Mouse (Mus musculus): Measurements from ENCODE around the gene Krtap31-2. TPM values are rescaled to one million over a fixed set of nuclear protein-coding genes. Genes with fewer than 3 reads are reported as not detected.

Krtap31-2 gene
- polyA plus RNA-seq, 1 experiment from 2014 or later: not detected

GRCm38 (mm10) chr11:99986180-99986647 is 50.1 kb downstream of the Krtap31-2 start, which contains the start of gene Krtap16-1:
TSS of gene Krtap16-1 (minus strand) at chr11:99986597.
- Histone ChIP-seq H3K27ac (no peak within 1 kb of the TSS), H3K4me2 (no peak within 1 kb of the TSS), H3K4me3 (replicated peaks) (no peak within 1 kb of the TSS), H3K4me1 (replicated peaks) (no peaks in the 10 kb centered on the region), H3K9me3 (replicated peaks) (no peaks in the 10 kb centered on the region), H3K9ac (no peak within 1 kb of the TSS), H3K36me3 (no peaks in the 10 kb centered on the region), H3K27me3 (no peaks in the 10 kb centered on the region)
- DNase-seq (no peak), ATAC-seq (ENCODE audit: low read depth) (no peak)
- 62% methylated on average over 8 of the region's 8 CpGs for WGBS (ENCODE audit: insufficient replicate concordance)

Other genes with a start within 250 kb of the Krtap31-2 start
- gene Gm14190, start 245.6 kb upstream of the Krtap31-2 start, polyA plus RNA-seq (2015; fragmentation: Nextera tagmentation; extraction: Ambion mirVana): not detected in 2 replicates
- not detected in 2 replicates for gene Gm14180, start 202.0 kb upstream of the Krtap31-2 start, polyA plus RNA-seq (2015; fragmentation: Nextera tagmentation; extraction: Ambion mirVana)
- not detected in 2 replicates for gene Gm11595, start 163.4 kb upstream of the Krtap31-2 start, polyA plus RNA-seq (2015; fragmentation: Nextera tagmentation; extraction: Ambion mirVana)
- not detected in 2 replicates for gene Krtap4-8, start 155.6 kb upstream of the Krtap31-2 start, polyA plus RNA-seq (2015; fragmentation: Nextera tagmentation; extraction: Ambion mirVana)
- not detected in 2 replicates for gene Krtap4-9, start 151.1 kb upstream of the Krtap31-2 start, polyA plus RNA-seq (2015; fragmentation: Nextera tagmentation; extraction: Ambion mirVana)
- not detected in 2 replicates for gene Gm11596, start 142.8 kb upstream of the Krtap31-2 start, polyA plus RNA-seq (2015; fragmentation: Nextera tagmentation; extraction: Ambion mirVana)
- gene Gm11569, start 137.4 kb upstream of the Krtap31-2 start, polyA plus RNA-seq (2015; fragmentation: Nextera tagmentation; extraction: Ambion mirVana): not detected in 2 replicates
- gene Gm11554, start 131.8 kb upstream of the Krtap31-2 start, polyA plus RNA-seq (2015; fragmentation: Nextera tagmentation; extraction: Ambion mirVana): not detected in 2 replicates
- gene Krtap4-13, start 126.4 kb upstream of the Krtap31-2 start, polyA plus RNA-seq (2015; fragmentation: Nextera tagmentation; extraction: Ambion mirVana): not detected in 2 replicates
- not detected in 2 replicates for gene Gm11564, start 120.6 kb upstream of the Krtap31-2 start, polyA plus RNA-seq (2015; fragmentation: Nextera tagmentation; extraction: Ambion mirVana)
- gene 2300003K06Rik, start 98.2 kb upstream of the Krtap31-2 start, polyA plus RNA-seq (2015; fragmentation: Nextera tagmentation; extraction: Ambion mirVana): not detected in 2 replicates
- not detected in 2 replicates for gene Krtap4-16, start 84.7 kb upstream of the Krtap31-2 start, polyA plus RNA-seq (2015; fragmentation: Nextera tagmentation; extraction: Ambion mirVana)
- not detected in 2 replicates for gene Gm11568, start 78.4 kb upstream of the Krtap31-2 start, polyA plus RNA-seq (2015; fragmentation: Nextera tagmentation; extraction: Ambion mirVana)
- gene Gm11559, start 71.8 kb upstream of the Krtap31-2 start, polyA plus RNA-seq (2015; fragmentation: Nextera tagmentation; extraction: Ambion mirVana): not detected in 2 replicates
- not detected in 2 replicates for gene Krtap9-1, start 62.9 kb upstream of the Krtap31-2 start, polyA plus RNA-seq (2015; fragmentation: Nextera tagmentation; extraction: Ambion mirVana)
- gene Gm11567, start 57.1 kb upstream of the Krtap31-2 start, polyA plus RNA-seq (2015; fragmentation: Nextera tagmentation; extraction: Ambion mirVana): not detected in 2 replicates
- not detected in 2 replicates for gene Krtap31-1, start 28.4 kb upstream of the Krtap31-2 start, polyA plus RNA-seq (2015; fragmentation: Nextera tagmentation; extraction: Ambion mirVana)
- gene Gm11565, start 21.5 kb upstream of the Krtap31-2 start, polyA plus RNA-seq (2015; fragmentation: Nextera tagmentation; extraction: Ambion mirVana): not detected in 2 replicates
- not detected in 2 replicates for gene Krtap9-5, start 12.2 kb downstream of the Krtap31-2 start, polyA plus RNA-seq (2015; fragmentation: Nextera tagmentation; extraction: Ambion mirVana)
- gene Krtap29-1, start 42.8 kb downstream of the Krtap31-2 start, polyA plus RNA-seq (2015; fragmentation: Nextera tagmentation; extraction: Ambion mirVana): not detected in 2 replicates
- not detected in 2 replicates for gene Krtap16-1, start 50.3 kb downstream of the Krtap31-2 start, polyA plus RNA-seq (2015; fragmentation: Nextera tagmentation; extraction: Ambion mirVana)
- gene Krtap17-1, start 57.7 kb downstream of the Krtap31-2 start, polyA plus RNA-seq (2015; fragmentation: Nextera tagmentation; extraction: Ambion mirVana): not detected in 2 replicates
- not detected in 2 replicates for gene Krt33a, start 79.9 kb downstream of the Krtap31-2 start, polyA plus RNA-seq (2015; fragmentation: Nextera tagmentation; extraction: Ambion mirVana)
- gene Krt33b, start 93.6 kb downstream of the Krtap31-2 start, polyA plus RNA-seq (2015; fragmentation: Nextera tagmentation; extraction: Ambion mirVana): not detected in 2 replicates
- not detected in 2 replicates for gene Krt34, start 105.3 kb downstream of the Krtap31-2 start, polyA plus RNA-seq (2015; fragmentation: Nextera tagmentation; extraction: Ambion mirVana)
- gene Krt31, start 114.3 kb downstream of the Krtap31-2 start, polyA plus RNA-seq (2015; fragmentation: Nextera tagmentation; extraction: Ambion mirVana): not detected in 2 replicates
- not detected in 2 replicates for gene Krt32, start 151.9 kb downstream of the Krtap31-2 start, polyA plus RNA-seq (2015; fragmentation: Nextera tagmentation; extraction: Ambion mirVana)
- gene Krt35, start 159.9 kb downstream of the Krtap31-2 start, polyA plus RNA-seq (2015; fragmentation: Nextera tagmentation; extraction: Ambion mirVana): not detected in 2 replicates
- gene Krt36, start 169.3 kb downstream of the Krtap31-2 start, polyA plus RNA-seq (2015; fragmentation: Nextera tagmentation; extraction: Ambion mirVana): not detected in 2 replicates
- 0.10 and 0.20 TPM in 2 replicates for gene Krt13, start 185.3 kb downstream of the Krtap31-2 start, polyA plus RNA-seq (2015; fragmentation: Nextera tagmentation; extraction: Ambion mirVana)
- gene Krt15, start 199.6 kb downstream of the Krtap31-2 start, polyA plus RNA-seq (2015; fragmentation: Nextera tagmentation; extraction: Ambion mirVana): 1.5 and 2.1 TPM in 2 replicates
- gene Krt19, start 212.4 kb downstream of the Krtap31-2 start, polyA plus RNA-seq (2015; fragmentation: Nextera tagmentation; extraction: Ambion mirVana): 2.6 and 4.3 TPM in 2 replicates

All from liver, embryonic 13.5 days (tissue).